Mouse (Mus musculus) hindbrain, embryonic 10.5 days (tissue): ENCODE measurements around the gene Gm29276. TPM values are rescaled to one million over a fixed set of nuclear protein-coding genes. Genes with fewer than 3 reads are reported as not detected.
"Not testable (repeated sequence)": the region's sequence is repeated elsewhere in the genome, so short reads cannot be mapped to it uniquely, and the experiment has no call there.

Experiments used
- DNase-seq: peaks from one replicate; pipeline ENCODE4 v3.0.0-alpha.2; 2017; ENCODE audit warnings: low spot score
- H3K27ac ChIP-seq: fragments of 300-500 bp; sonication (generic); 2 replicates; pipeline ENCODE4 v1.5.1; 2016; ENCODE audit warnings: mild to moderate bottlenecking, moderate library complexity
- H3K27me3 ChIP-seq: fragments of 300-500 bp; sonication (generic); 2 replicates; pipeline ENCODE4 v1.6.1; 2016; ENCODE audit warnings: mild to moderate bottlenecking; ENCODE audit not compliant: poor library complexity, insufficient read depth, severe bottlenecking
- H3K36me3 ChIP-seq: fragments of 300-500 bp; sonication (generic); 2 replicates; pipeline ENCODE4 v1.6.1; 2016; ENCODE audit warnings: mild to moderate bottlenecking, moderate library complexity
- H3K4me1 ChIP-seq: fragments of 300-500 bp; sonication (generic); replicated peaks from 2 replicates; pipeline ENCODE4 v1.6.1; 2016; ENCODE audit warnings: mild to moderate bottlenecking
- H3K4me3 ChIP-seq: fragments of 300-500 bp; sonication (generic); 2 replicates; pipeline ENCODE4 v1.5.1; 2016; ENCODE audit warnings: mild to moderate bottlenecking, moderate library complexity
- H3K9me3 ChIP-seq: fragments of 300-500 bp; sonication (generic); 2 replicates; pipeline ENCODE4 v1.6.1; 2016; ENCODE audit warnings: mild to moderate bottlenecking, moderate library complexity
- whole genome bisulfite sequencing: fragments of 180-500 bp; shearing (Covaris S2); methylation state at CpG from one replicate; pipeline ENCODE4 v1.1.7; 2016; 5-methylcytosine and 5-hydroxymethylcytosine counted together
- polyA plus RNA-seq: library from polyadenylated mRNA; unstranded; fragments of >200 nt; fragmentation: Nextera tagmentation; extraction: Ambion mirVana; gene quantifications from 2 replicates; pipeline ENCODE4 v1.2.1, GENCODE M21; 2016

The Gm29276 gene
- not detected in 2 replicates for polyA plus RNA-seq

GRCm38 (mm10) chrY:42582150-42582549, at the start of gene Gm29276:
TSS of gene Gm29276 (minus strand) at chrY:42582250.
- not testable (repeated sequence) for H3K4me3 ChIP-seq, H3K27ac ChIP-seq, H3K4me1 ChIP-seq, DNase-seq, H3K27me3 ChIP-seq, H3K36me3 ChIP-seq, H3K9me3 ChIP-seq
- no CpG with 5 or more reads among the region's 7 CpGs for whole genome bisulfite sequencing
